Mouse (Mus musculus) midbrain, embryonic 13.5 days (tissue): ENCODE data around the gene Parp6. TPM values are rescaled to one million over a fixed set of nuclear protein-coding genes. Genes with fewer than 3 reads are reported as not detected.

ENCODE experiments used
- ATAC-seq: fragments of 200-750 bp; cut with Nextera tagmentation; 2 replicates; pipeline ENCODE4 v1.8.0; 2017; ENCODE audit warnings: mild to moderate bottlenecking, moderate TSS enrichment, moderate library complexity
- H3K27ac ChIP-seq: fragments of 300-500 bp; sonication (generic); 2 replicates; pipeline ENCODE4 v1.5.1; 2015; ENCODE audit warnings: inconsistent platforms, mild to moderate bottlenecking, moderate library complexity
- H3K27me3 ChIP-seq: fragments of 300-500 bp; sonication (generic); 2 replicates; pipeline ENCODE4 v1.6.1; 2015; ENCODE audit warnings: mild to moderate bottlenecking, inconsistent platforms
- H3K36me3 ChIP-seq: fragments of 300-500 bp; sonication (generic); 2 replicates; pipeline ENCODE4 v1.6.1; 2015; ENCODE audit warnings: mild to moderate bottlenecking, inconsistent platforms
- H3K4me1 ChIP-seq: fragments of 300-500 bp; sonication (generic); replicated peaks from 2 replicates; pipeline ENCODE4 v1.6.1; 2015; ENCODE audit warnings: inconsistent platforms
- H3K4me2 ChIP-seq: fragments of 300-500 bp; sonication (generic); replicated peaks from 2 replicates; pipeline ENCODE4 v1.6.1; 2015; ENCODE audit warnings: moderate library complexity, mild to moderate bottlenecking, inconsistent platforms
- H3K4me3 ChIP-seq: fragments of 300-500 bp; sonication (generic); replicated peaks from 2 replicates; pipeline ENCODE4 v1.5.1; 2015; ENCODE audit warnings: mild to moderate bottlenecking, inconsistent platforms
- H3K9ac ChIP-seq: fragments of 300-500 bp; sonication (generic); replicated peaks from 2 replicates; pipeline ENCODE4 v1.6.1; 2015; ENCODE audit warnings: mild to moderate bottlenecking, inconsistent platforms
- H3K9me3 ChIP-seq: fragments of 300-500 bp; sonication (generic); 2 replicates; pipeline ENCODE4 v1.6.1; 2016; ENCODE audit warnings: mild to moderate bottlenecking, inconsistent platforms
- WGBS: fragments of 180-500 bp; shearing (Covaris S2); methylation state at CpG from one replicate; pipeline ENCODE4 v1.1.7; 2015; 5-methylcytosine and 5-hydroxymethylcytosine counted together
- polyA plus RNA-seq: library from polyadenylated mRNA; unstranded; fragments of >200 nt; fragmentation: Nextera tagmentation; extraction: Ambion mirVana; gene quantifications from 2 replicates; pipeline ENCODE4 v1.2.1, GENCODE M21; 2015

The Parp6 gene
- polyA plus RNA-seq, 1 experiment from 2014 or later, result 195 TPM

DNA sequence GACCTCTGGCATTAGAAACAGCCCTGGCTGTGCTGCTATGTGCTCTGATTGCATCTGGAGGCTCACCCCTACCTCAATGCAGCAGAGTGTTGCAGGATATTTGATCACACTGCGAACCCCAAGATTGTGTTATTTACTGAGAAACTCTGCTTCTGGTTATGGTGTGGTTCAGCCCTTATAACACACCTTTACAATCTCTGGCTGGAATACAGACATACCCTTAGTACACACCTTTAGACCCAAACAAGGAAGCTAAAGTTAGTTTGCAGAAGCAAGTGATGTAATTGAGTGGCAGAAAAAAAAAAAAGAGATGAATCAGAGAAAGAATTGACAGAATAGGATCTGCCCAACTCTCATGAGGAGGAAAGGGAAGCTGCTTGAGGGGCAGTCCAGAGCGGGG, 6.1 kb upstream of the Parp6 start:
- 87% methylated on average over 2 of the region's 2 CpGs for WGBS
- Histone ChIP-seq H3K9ac (no peak overlapping the region), H3K27ac (no peak overlapping the region), H3K27me3 (no peaks in the 10 kb centered on the region), H3K9me3 (no peaks in the 10 kb centered on the region), H3K4me3 (no peak overlapping the region), H3K4me2 (no peak overlapping the region), H3K4me1 (no peaks in the 10 kb centered on the region), H3K36me3 (0 out of 2 replicates have a peak, but pooled peaks cover 3% of the 10 kb centered on the region)
- no peak for ATAC-seq

DNA sequence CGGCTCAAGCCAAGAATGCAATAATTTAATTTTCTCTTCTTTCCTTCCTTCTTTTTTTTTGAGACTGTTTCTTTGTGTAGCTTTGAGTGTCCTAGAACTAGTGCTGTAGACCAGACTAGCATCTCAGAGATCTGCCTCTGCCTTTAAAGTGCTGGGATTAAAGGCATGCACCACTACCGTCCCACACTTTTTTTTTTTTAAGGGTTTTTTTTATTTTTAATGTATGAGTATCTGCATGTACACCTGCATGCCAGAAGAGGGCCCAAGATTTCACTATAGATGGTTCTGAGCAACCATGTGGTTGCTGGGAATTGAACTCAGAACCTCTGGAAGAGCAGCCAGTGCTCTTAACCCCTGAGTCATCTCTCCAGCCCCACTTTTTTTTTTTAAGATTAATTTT, 1.3 kb upstream of the Parp6 start:
- Histone ChIP-seq H3K4me1 (peaks cover 32% of the 10 kb centered on the region), H3K27me3 (no peaks in the 10 kb centered on the region), H3K27ac (no peak overlapping the region), H3K9ac (no peak overlapping the region), H3K36me3 (no peaks in the 10 kb centered on the region), H3K9me3 (no peaks in the 10 kb centered on the region), H3K4me3 (no peak overlapping the region), H3K4me2 (no peak overlapping the region)
- ATAC-seq, result no peak
- 87% methylated on average over 2 of the region's 2 CpGs for WGBS

DNA sequence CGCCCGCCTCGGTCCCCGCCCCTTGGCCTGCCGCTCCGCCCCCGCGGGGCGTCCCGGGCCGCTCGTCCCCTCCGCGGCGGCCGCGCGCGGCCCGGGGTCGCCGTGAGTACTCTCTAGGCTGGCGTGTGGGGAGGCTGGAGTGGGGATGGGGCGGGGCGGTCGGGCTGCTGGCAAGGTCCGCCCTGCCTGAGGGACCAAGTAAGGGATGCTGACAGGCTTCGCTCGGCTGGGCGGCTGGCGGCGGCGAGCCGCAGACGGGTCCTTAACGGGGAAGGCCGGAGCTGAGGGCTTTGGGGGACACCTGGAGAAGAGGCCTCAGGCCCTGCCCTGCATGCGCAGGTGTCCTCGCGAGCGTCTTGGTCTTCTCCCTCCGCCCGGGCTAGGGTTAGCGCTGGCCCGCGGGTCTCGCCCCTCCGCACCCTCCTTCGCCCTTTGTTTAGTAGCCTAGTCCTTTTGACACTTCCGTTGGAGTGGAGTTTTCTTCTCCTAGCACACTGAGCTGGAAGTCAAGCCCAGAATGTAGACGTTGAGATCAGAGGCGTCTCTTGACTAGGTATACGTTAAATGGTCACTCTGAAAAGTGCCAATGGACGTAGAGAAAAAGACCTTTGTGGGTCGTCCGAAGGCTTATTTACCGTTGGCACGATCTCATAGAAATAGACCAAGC, 356 bp downstream of the Parp6 start:
- Histone ChIP-seq H3K4me2 (peak overlapping the region; percentile 69), H3K9ac (peak overlapping the region; percentile 81), H3K4me1 (peaks cover 32% of the 10 kb centered on the region), H3K9me3 (no peaks in the 10 kb centered on the region), H3K27me3 (no peaks in the 10 kb centered on the region), H3K4me3 (peak overlapping the region; percentile 81), H3K36me3 (peaks cover 6% of the 10 kb centered on the region), H3K27ac (peak overlapping the region; percentile 92)
- 1% methylated on average over 55 of the region's 58 CpGs for WGBS
- peak; percentile 96 for ATAC-seq

DNA sequence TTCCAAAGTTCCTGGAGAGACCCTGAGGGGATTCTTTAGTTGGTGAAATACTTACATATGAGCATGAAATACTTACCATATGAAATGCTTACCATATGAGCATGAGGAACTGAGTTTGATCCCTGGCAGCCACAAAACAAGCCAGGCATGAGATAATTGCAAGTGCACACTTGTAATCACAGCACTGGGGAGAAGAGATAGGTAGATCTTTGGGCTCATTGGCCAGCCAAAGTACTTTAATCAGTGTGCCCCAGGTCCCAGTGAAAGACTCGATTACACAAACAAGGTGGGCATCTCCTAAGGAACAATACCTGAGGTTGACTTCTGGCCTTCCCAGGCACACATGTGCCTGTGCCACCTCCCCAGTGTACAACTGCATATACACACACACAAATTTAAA, 21.3 kb downstream of the Parp6 start:
- WGBS, result 100% methylated on average over 1 of the region's 1 CpGs
- peaks cover 84% of the 10 kb centered on the region for H3K36me3 ChIP-seq
- no peak for ATAC-seq

DNA sequence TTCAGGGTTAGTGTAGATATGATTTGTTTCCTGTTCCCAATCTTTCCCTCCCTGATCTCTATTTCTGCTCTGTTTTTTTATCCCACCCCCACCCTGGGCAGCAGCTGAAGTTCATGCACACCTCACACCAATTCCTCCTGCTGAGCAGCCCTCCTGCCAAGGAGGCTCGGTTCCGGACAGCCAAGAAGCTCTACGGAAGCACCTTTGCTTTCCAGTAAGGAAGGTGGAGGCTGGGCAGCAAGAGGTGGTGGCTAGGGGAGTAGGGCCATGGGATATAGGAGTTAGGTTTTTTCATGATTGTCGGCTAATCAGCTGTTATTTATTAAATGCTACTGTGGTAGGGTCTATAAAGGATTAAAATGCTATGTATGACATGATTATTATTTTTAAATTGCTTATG, 22.9 kb downstream of the Parp6 start:
- peaks cover 81% of the 10 kb centered on the region for H3K36me3 ChIP-seq
- WGBS, result 97% methylated on average over 4 of the region's 4 CpGs
- H3K9me3 ChIP-seq, result no peaks in the 10 kb centered on the region
- no peaks in the 10 kb centered on the region for H3K27me3 ChIP-seq
- H3K4me1 ChIP-seq, result no peaks in the 10 kb centered on the region
- H3K27ac ChIP-seq, result no peak overlapping the region
- H3K4me2 ChIP-seq, result no peak overlapping the region
- H3K4me3 ChIP-seq, result no peak overlapping the region
- ATAC-seq, result no peak
- H3K9ac ChIP-seq, result no peak overlapping the region

More for the DNA sequence above, 21.3 kb downstream of the Parp6 start:
- Histone ChIP-seq H3K9ac (no peak overlapping the region), H3K27me3 (no peaks in the 10 kb centered on the region), H3K27ac (no peak overlapping the region), H3K9me3 (no peaks in the 10 kb centered on the region), H3K4me2 (no peak overlapping the region), H3K4me1 (no peaks in the 10 kb centered on the region), H3K4me3 (no peak overlapping the region)

DNA sequence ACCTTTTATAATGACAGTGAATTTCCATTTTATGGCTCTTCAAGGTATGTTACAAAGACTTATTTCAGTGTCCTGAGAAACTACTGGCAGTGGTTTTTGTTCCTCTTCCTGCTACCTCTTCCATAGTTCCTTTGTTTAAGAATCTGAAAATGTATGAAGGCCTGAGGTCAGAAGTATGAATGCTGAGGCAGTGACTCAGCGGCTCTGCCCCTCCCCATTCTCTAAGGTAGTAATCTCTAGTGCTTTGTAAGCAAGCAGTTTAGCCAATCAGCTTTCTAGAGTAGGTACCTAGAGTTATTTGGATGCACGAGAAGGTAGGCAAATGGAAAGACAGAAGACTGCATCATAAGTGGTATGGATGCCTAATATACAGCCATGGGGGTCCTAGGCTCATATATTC, 24.2 kb downstream of the Parp6 start:
- H3K36me3 ChIP-seq, result peaks cover 75% of the 10 kb centered on the region
- H3K27me3 ChIP-seq, result no peaks in the 10 kb centered on the region
- no peak overlapping the region for H3K9ac ChIP-seq
- H3K27ac ChIP-seq, result no peak overlapping the region
- H3K9me3 ChIP-seq, result no peaks in the 10 kb centered on the region
- 81% methylated on average over 2 of the region's 2 CpGs for WGBS
- no peak for ATAC-seq
- no peak overlapping the region for H3K4me2 ChIP-seq
- no peak overlapping the region for H3K4me3 ChIP-seq
- no peaks in the 10 kb centered on the region for H3K4me1 ChIP-seq

DNA sequence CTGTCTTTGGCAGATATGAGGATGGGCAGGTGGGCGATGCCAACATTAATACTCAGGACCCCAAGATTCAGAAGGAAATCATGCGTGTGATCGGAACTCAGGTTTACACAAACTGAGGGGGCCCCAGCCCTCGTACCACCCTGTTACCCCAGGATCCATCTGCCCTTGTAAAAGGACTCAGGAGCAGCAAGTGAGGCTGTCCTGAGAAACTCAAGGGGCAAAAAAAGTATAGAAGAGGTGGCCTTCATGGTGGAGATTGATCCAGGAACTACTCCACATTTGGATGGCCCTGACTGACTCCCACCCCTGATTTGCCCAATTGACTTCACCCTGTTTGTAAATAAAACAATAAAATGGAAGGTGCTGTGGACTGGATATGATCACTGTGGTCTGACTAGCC, 32.8 kb downstream of the Parp6 start:
- Histone ChIP-seq H3K4me2 (no peak overlapping the region), H3K9me3 (no peaks in the 10 kb centered on the region), H3K27me3 (no peaks in the 10 kb centered on the region), H3K4me3 (no peak overlapping the region), H3K9ac (no peak overlapping the region), H3K36me3 (peaks cover 50% of the 10 kb centered on the region), H3K27ac (no peak overlapping the region), H3K4me1 (no peaks in the 10 kb centered on the region)
- 92% methylated on average over 4 of the region's 4 CpGs for WGBS
- ATAC-seq, result no peak

DNA sequence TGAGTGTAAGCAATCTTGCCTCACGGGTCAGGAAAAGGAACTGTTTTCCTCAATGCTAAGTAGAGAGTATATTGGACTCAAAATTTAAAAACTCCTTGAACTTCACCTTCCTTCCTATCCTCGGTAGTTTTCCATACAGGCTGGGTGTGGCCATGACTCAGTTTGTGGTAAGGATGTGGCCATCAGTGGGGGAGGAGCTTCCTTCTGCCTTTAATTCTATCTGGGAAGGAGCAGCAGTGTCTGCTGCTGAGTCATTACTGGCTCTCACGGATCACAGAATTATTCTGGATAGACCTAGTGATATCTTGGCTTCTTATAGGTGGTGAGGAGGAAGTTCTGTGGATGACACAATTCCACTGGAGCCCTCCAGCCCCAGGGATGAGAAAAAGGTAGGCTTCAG, 36.3 kb downstream of the Parp6 start:
- H3K27ac ChIP-seq, result no peak overlapping the region
- H3K9me3 ChIP-seq, result no peaks in the 10 kb centered on the region
- 34% methylated on average over 3 of the region's 3 CpGs for WGBS
- peaks cover 7% of the 10 kb centered on the region for H3K4me1 ChIP-seq
- no peak overlapping the region for H3K4me3 ChIP-seq
- ATAC-seq, result no peak
- H3K9ac ChIP-seq, result no peak overlapping the region
- peaks cover 38% of the 10 kb centered on the region for H3K36me3 ChIP-seq
- H3K4me2 ChIP-seq, result no peak overlapping the region
- no peaks in the 10 kb centered on the region for H3K27me3 ChIP-seq

DNA sequence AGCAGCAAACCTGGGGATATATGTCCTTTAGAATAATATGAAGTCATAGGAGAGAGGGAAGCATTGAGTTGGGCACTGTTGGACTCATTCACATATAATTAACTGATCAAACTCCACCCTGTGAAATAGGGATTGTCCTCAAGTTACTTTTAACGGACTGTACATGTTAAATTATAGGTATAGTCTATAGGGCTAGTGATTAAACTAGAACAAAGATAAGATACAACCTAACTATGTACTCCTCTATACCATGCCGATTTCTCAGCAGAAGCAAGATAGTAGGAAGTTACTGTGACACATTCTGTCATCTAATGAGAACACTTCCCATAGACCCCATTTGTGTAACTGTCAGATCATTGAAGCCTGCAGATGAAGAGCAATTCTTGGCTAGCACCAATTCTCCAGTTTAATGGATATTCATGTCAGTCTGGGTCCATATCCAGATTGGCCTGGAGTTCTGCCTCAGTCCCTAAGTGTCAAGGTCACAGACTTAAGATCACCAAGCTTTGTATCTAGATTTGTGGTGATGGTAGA, 37.4 kb downstream of the Parp6 start:
- 88% methylated on average over 2 of the region's 2 CpGs for WGBS
- ATAC-seq, result no peak

DNA sequence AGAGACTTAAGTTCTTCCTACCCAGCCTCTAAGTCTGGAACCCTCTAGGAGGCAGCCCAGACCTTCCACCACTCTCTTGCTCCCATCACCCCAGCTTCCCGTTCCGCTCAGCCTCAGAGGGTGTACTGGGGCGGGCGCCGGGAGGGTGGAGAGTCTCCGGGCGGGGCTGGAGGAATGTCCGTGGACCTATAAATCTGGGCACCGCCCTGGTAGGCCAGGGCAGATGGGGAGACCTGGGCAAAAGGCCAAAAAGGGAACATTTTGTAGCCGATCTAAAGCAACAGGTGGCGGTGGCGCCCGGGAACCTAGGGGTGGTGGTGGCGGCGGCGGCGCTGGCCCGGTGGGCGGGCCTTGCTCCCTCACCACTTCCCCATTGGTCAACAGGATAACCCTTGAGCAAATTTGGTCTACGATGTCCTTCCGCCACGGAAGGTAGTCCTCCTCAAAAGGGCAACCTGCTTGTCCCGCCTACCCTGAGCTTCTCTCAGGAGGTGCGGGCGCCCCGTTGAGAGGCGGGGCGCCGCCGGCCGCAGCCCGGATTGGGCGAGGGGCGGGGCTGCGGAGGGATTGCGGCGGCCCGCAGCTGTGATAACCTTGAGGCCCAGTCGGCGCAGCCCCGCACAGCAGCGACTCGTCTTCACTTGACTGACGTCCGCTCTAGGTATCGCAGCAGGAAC, 39.0 kb downstream of the Parp6 start, which contains the start of gene Pkm:
Gene Pkm, plus strand, starts transcription at position 411 of the 677 bp plus-strand sequence.
- peak within 1 kb of the TSS; percentile 90 for H3K9ac ChIP-seq
- H3K4me1 ChIP-seq, result peaks cover 34% of the 10 kb centered on the region
- H3K4me2 ChIP-seq, result peak within 1 kb of the TSS; percentile 93
- WGBS, result under 1% methylated on average over 46 of the region's 46 CpGs
- no peaks in the 10 kb centered on the region for H3K27me3 ChIP-seq
- ATAC-seq, result peak; percentile 91
- no peaks in the 10 kb centered on the region for H3K9me3 ChIP-seq
- H3K27ac ChIP-seq, result peak within 1 kb of the TSS; percentile 98
- peak within 1 kb of the TSS; percentile 82 for H3K4me3 ChIP-seq
- H3K36me3 ChIP-seq, result peaks cover 13% of the 10 kb centered on the region

More for the DNA sequence above, 37.4 kb downstream of the Parp6 start:
- Histone ChIP-seq H3K9me3 (no peaks in the 10 kb centered on the region), H3K27me3 (no peaks in the 10 kb centered on the region), H3K4me2 (no peak overlapping the region), H3K4me3 (no peak overlapping the region), H3K9ac (no peak overlapping the region), H3K36me3 (peaks cover 27% of the 10 kb centered on the region), H3K27ac (no peak overlapping the region), H3K4me1 (peaks cover 18% of the 10 kb centered on the region)

DNA sequence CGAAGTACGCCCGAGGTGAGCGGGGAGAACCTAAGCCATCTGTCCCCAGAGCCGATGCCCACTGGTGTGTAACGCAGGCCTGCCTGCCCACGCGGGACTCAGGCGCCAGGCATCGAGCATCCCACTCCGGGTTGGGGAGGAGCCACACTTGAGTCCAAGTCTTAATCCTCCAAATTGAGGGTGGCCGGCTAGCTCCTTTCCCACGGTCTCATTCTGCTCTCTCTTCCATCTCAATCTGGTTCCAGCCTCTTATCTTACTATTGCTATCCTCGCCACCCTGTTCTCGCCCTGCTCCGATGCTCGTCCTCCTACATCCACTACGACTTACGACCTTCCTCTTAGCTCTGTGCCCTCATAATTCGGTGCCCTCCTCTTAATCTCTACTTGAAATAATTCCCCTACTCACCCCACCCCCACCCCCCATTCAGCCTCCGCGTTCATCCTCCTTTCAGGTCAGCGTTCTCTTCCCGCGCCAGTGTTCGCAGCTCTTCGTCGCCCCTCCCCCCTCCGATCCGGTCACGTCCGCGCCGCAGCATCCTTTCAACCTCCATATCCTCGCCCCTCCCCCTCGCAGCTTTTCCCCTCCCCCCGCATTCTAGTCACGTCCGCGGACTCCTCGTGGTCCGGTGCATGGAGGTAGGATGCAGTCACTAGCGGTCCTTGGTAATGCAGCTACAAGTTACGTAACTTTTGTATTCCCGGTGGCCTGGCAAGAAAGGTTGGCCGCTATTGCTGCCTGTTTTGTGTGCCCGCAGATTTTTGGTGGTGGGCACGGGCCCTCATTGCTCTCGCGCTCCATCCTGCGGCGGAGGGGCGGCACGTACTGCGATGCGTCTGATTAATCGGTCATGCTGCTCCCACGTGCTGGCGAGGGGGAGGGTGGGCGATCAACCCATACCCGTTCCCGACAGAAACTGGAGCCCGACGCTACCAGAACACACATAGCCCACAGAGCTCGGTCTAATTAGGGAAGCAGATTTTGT, 39.8 kb downstream of the Parp6 start:
- Histone ChIP-seq H3K4me3 (peak overlapping the region; percentile 82), H3K4me1 (peaks cover 43% of the 10 kb centered on the region), H3K9me3 (no peaks in the 10 kb centered on the region), H3K27me3 (no peaks in the 10 kb centered on the region), H3K4me2 (peak overlapping the region; percentile 93), H3K36me3 (peaks cover 11% of the 10 kb centered on the region), H3K27ac (peak overlapping the region; percentile 98), H3K9ac (peak overlapping the region; percentile 90)
- ATAC-seq, result peak; percentile 62
- under 1% methylated on average over 65 of the region's 65 CpGs for WGBS
